9 mouse cellular contexts compared by ENCODE assay signal in genomic region chr19:44669535-44669958, GRCm38 (mm10).
DNase-seq lines count a peak whose midpoint lies in the region; ATAC-seq and TF ChIP-seq lines count a peak whose summit lies in the region.
"Had no signal": no experiment of that assay in that cellular context is flagged by ENCODE, and none has a peak within 500 bp of the region (broad histone marks: within the 10 kb centered on the region; RNA-seq: fewer than 3 reads in every experiment).

No protein-coding gene starts in this region.

- peak; percentile 64 for ATAC-seq in kidney, embryonic 14.5 days (ENCODE audit: low FRiP score, low TSS enrichment)
- no peak for ATAC-seq in hindbrain, embryonic 15.5 days (ENCODE audit: low FRiP score, low read depth)
- ATAC-seq in midbrain, postnatal 0 days (ENCODE audit: low FRiP score), result no peak

- H3K4me2 ChIP-seq in kidney, embryonic 14.5 days (replicated peaks; ENCODE audit: low read depth, low read length), result peak overlapping the region; percentile 77
- H3K4me2 ChIP-seq in hindbrain, embryonic 15.5 days, result peak overlapping the region; percentile 64
- H3K4me2 ChIP-seq in midbrain, postnatal 0 days (ENCODE audit: low read depth, low read length, poor library complexity, severe bottlenecking), result peak overlapping the region; percentile 9; the same call in 1 of the 2 replicates
- H3K4me2 ChIP-seq: liver, embryonic 13.5 days had no signal

- H3K36me3 ChIP-seq in kidney, embryonic 14.5 days (ENCODE audit: control insufficient read depth, insufficient read depth, low read length), result no peaks in the 10 kb centered on the region
- H3K36me3 ChIP-seq in hindbrain, embryonic 15.5 days, result no peaks in the 10 kb centered on the region
- no peaks in the 10 kb centered on the region for H3K36me3 ChIP-seq in midbrain, postnatal 0 days (ENCODE audit: insufficient read depth, low read length)
- H3K36me3 ChIP-seq: liver, embryonic 13.5 days had no signal

- H3K27ac ChIP-seq in kidney, embryonic 14.5 days (ENCODE audit: low read depth, low read length), result peak overlapping the region; percentile 90
- peak overlapping the region; percentile 70 for H3K27ac ChIP-seq in hindbrain, embryonic 15.5 days (replicated peaks)
- H3K27ac ChIP-seq in midbrain, postnatal 0 days (ENCODE audit: low read depth, low read length), result no peak overlapping the region
- H3K27ac ChIP-seq in left cerebral cortex, adult 2 months, result no peak overlapping the region
- H3K27ac ChIP-seq: liver, embryonic 13.5 days had no signal

- H3K9me3 ChIP-seq in kidney, embryonic 14.5 days (ENCODE audit: control insufficient read depth, low read length), result no peaks in the 10 kb centered on the region
- H3K9me3 ChIP-seq in hindbrain, embryonic 15.5 days, result no peaks in the 10 kb centered on the region
- H3K9me3 ChIP-seq in midbrain, postnatal 0 days (ENCODE audit: low read length), result no peaks in the 10 kb centered on the region
- H3K9me3 ChIP-seq: liver, embryonic 13.5 days had no signal

- peaks cover 36% of the 10 kb centered on the region for H3K27me3 ChIP-seq in kidney, embryonic 14.5 days (ENCODE audit: control insufficient read depth, insufficient read depth, low read length)
- peaks cover 62% of the 10 kb centered on the region for H3K27me3 ChIP-seq in hindbrain, embryonic 15.5 days
- peaks cover 71% of the 10 kb centered on the region for H3K27me3 ChIP-seq in midbrain, postnatal 0 days (ENCODE audit: insufficient read depth, low read length)

- H3K4me3 ChIP-seq in kidney, embryonic 14.5 days (ENCODE audit: low read length), result peak overlapping the region; percentile 40; the same call in 1 of the 2 replicates
- peak overlapping the region; percentile 24 for H3K4me3 ChIP-seq in hindbrain, embryonic 15.5 days
- peak overlapping the region; percentile 10; the same call in 1 of the 2 replicates for H3K4me3 ChIP-seq in midbrain, postnatal 0 days (ENCODE audit: low read depth, low read length)
- H3K4me3 ChIP-seq in left cerebral cortex, adult 2 months, result no peak overlapping the region
- H3K4me3 ChIP-seq: liver, embryonic 13.5 days had no signal

- WGBS in kidney, embryonic 14.5 days, result 1% methylated on average over 14 of the region's 14 CpGs
- 0% methylated on average over 14 of the region's 14 CpGs for WGBS in hindbrain, embryonic 15.5 days
- under 1% methylated on average over 14 of the region's 14 CpGs for WGBS in midbrain, postnatal 0 days

- DNase-seq in kidney, adult 9 months, result no peak
- DNase-seq in embryo, embryonic 11.5 days (ENCODE audit: low read depth, low spot score), result peak; percentile 36
- DNase-seq in midbrain, postnatal 0 days (ENCODE audit: low spot score), result no peak
- DNase-seq in left cerebral cortex, adult 2 months (ENCODE audit: extremely low spot score in 1 of 2, low spot score in 2 of 2), result no peak
- no peak for DNase-seq in right cerebral cortex, postnatal 10 days (ENCODE audit: low spot score in 2 of 2)
- no peak for DNase-seq in urinary bladder, postnatal 4 days (ENCODE audit: low spot score in 2 of 2)
- DNase-seq: liver, embryonic 13.5 days had no signal

- intact Hi-C loops in left cerebral cortex, adult 2 months (cut with DNase I), result no loop called here

- H3K9ac ChIP-seq in kidney, embryonic 14.5 days (ENCODE audit: low read depth, low read length), result 0 out of 2 replicates have a peak overlapping the region, but pooled peaks have one; percentile 31
- no peak overlapping the region for H3K9ac ChIP-seq in hindbrain, embryonic 15.5 days
- no peak overlapping the region for H3K9ac ChIP-seq in midbrain, postnatal 0 days (replicated peaks; ENCODE audit: low read length, poor library complexity, severe bottlenecking)
- H3K9ac ChIP-seq: liver, embryonic 13.5 days had no signal

- H3K4me1 ChIP-seq in kidney, embryonic 14.5 days (ENCODE audit: control insufficient read depth, insufficient read depth, low read length), result peaks cover 27% of the 10 kb centered on the region
- peaks cover 34% of the 10 kb centered on the region for H3K4me1 ChIP-seq in hindbrain, embryonic 15.5 days (replicated peaks)
- 0 out of 2 replicates have a peak, but pooled peaks cover 7% of the 10 kb centered on the region for H3K4me1 ChIP-seq in midbrain, postnatal 0 days (ENCODE audit: insufficient read depth, low read length)

- TF ChIP-seq CTCF in midbrain, postnatal 0 days (IDR thresholded peaks at IDR 0.05), result no peak
- no peak for TF ChIP-seq CTCF in left cerebral cortex, adult 2 months (IDR thresholded peaks at IDR 0.05)

Comparison
In these comparisons a context has a peak if more than half of its experiments do, and no peak if none do; other contexts are left out.
1. H3K27ac ChIP-seq: peak in kidney, embryonic 14.5 days (single experiment) and hindbrain, embryonic 15.5 days (single experiment); none in midbrain, postnatal 0 days (single experiment) and left cerebral cortex, adult 2 months (single experiment).
2. H3K4me2 ChIP-seq: peak in every context shown above with its lines; median percentile 77 in kidney, embryonic 14.5 days; 64 in hindbrain, embryonic 15.5 days; 9 in midbrain, postnatal 0 days.